Mouse (Mus musculus) embryo, embryonic 9.5 days (tissue): ENCODE results near the gene Apol7a.
A peak's percentile ranks its signal among the peaks of the same experiment; 100 is the strongest.

Source experiments
- DNase-seq: peaks from one replicate; pipeline ENCODE4 v3.0.0-alpha.2; 2017; ENCODE audit errors: extremely low spot score

Apol7a gene

GRCm38 (mm10) chr15:77370588-77370987 lies 28.3 kb downstream of the Apol7a start:
- no peak for DNase-seq

- DNase-seq = no peak
Measured at GRCm38 (mm10) chr15:77369981-77370380, 28.9 kb downstream of the Apol7a start.

GRCm38 (mm10) chr15:77368818-77369320 lies 30.0 kb downstream of the Apol7a start:
- DNase-seq = no peak

GRCm38 (mm10) chr15:77368148-77368547 lies 30.8 kb downstream of the Apol7a start:
- DNase-seq = peak; percentile 94

GRCm38 (mm10) chr15:77367504-77367903 lies 31.4 kb downstream of the Apol7a start:
- no peak for DNase-seq

- peak; percentile 86 for DNase-seq
Measured at GRCm38 (mm10) chr15:77366706-77367484, 32.0 kb downstream of the Apol7a start.

GRCm38 (mm10) chr15:77365700-77366570 lies 33.0 kb downstream of the Apol7a start:
- DNase-seq = no peak

GRCm38 (mm10) chr15:77364026-77364425 lies 34.9 kb downstream of the Apol7a start:
- no peak for DNase-seq

- no peak for DNase-seq
Measured at GRCm38 (mm10) chr15:77363578-77363977, 35.3 kb downstream of the Apol7a start.

GRCm38 (mm10) chr15:77362952-77363351 lies 36.0 kb downstream of the Apol7a start:
- no peak for DNase-seq

- DNase-seq = no peak
Measured at GRCm38 (mm10) chr15:77359905-77360304, 39.0 kb downstream of the Apol7a start.

GRCm38 (mm10) chr15:77359486-77359885 lies 39.4 kb downstream of the Apol7a start:
- no peak for DNase-seq

GRCm38 (mm10) chr15:77359084-77359483 lies 39.8 kb downstream of the Apol7a start:
- DNase-seq = no peak

- DNase-seq = peak; percentile 92
Measured at GRCm38 (mm10) chr15:77358320-77359040, 40.4 kb downstream of the Apol7a start.

GRCm38 (mm10) chr15:77356248-77356810 lies 42.6 kb downstream of the Apol7a start:
- no peak for DNase-seq

GRCm38 (mm10) chr15:77354848-77355551 lies 43.9 kb downstream of the Apol7a start:
- DNase-seq = no peak

- no peak for DNase-seq
Measured at GRCm38 (mm10) chr15:77354496-77354847, 44.4 kb downstream of the Apol7a start.

GRCm38 (mm10) chr15:77353764-77354163 lies 45.1 kb downstream of the Apol7a start:
- no peak for DNase-seq

GRCm38 (mm10) chr15:77352863-77353262 lies 46.0 kb downstream of the Apol7a start:
- DNase-seq = no peak

GRCm38 (mm10) chr15:77350117-77350516 lies 48.8 kb downstream of the Apol7a start:
- DNase-seq = no peak

- DNase-seq = no peak
Measured at GRCm38 (mm10) chr15:77348146-77348545, 50.8 kb downstream of the Apol7a start.
